Mouse (Mus musculus): ENCODE measurements around the gene Iglon5.

DNA sequence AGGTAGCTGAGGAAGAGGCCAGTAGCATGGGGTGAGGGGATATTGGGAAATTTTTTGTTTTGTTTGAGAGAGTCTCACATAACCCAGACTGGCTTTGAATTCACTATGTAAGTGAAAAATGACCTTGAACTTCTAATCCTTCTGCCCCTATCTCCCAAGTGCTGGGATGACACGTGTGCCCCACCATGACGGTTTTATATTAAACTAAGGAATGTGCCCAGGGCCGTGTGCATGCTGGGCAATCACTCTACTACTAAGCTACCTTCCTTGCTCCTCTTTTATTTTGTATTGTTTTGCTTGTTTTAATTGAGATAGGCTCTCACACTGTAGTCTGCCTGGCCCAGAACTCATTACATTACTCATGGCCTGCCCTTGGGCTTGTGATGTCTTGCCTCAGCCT, 48.8 kb downstream of the Iglon5 start:
- no peak for TF ChIP-seq POLR2A (IDR thresholded peaks at IDR 0.05; ENCODE audit: insufficient read depth, low read depth, low read length)
- TF ChIP-seq CTCF (IDR thresholded peaks at IDR 0.05; ENCODE audit: insufficient read depth, low read depth, low read length) = no peak
